Comparison of ENCODE assay signal across 26 mouse cellular contexts in the genomic region with DNA sequence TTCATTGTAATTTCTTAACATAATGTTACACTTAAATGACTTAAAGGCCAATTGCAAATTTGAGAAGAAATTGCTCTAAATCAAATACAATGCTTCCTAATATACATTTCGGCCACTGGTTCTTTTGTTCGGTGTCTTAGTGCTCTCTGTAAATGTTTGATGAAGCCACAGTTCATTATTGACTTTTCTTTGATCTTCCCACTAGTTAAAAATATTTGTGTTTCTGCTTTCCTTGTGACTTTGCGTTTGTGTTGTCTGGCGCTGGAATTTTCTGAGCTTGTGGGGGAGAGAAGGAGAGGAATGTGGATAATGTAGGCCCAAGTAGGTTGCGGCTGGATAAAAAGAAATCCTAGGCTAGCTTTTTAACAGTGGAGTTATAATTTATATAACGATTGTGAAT. TPM values are rescaled to one million over a fixed set of nuclear protein-coding genes. Genes with fewer than 3 reads are reported as not detected.
A peak's percentile ranks its signal among the peaks of the same experiment; 100 is the strongest.
DNase-seq lines count a peak whose midpoint lies in the region; ATAC-seq and TF ChIP-seq lines count a peak whose summit lies in the region.
"Had no signal": no experiment of that assay in that cellular context is flagged by ENCODE, and none has a peak within 500 bp of the region (broad histone marks: within the 10 kb centered on the region; RNA-seq: fewer than 3 reads in every experiment).

No protein-coding gene starts in this region.

- no peaks in the 10 kb centered on the region for H3K36me3 ChIP-seq in liver, embryonic 11.5 days (ENCODE audit: control insufficient read depth, insufficient read depth, low read length)
- H3K36me3 ChIP-seq: forebrain, embryonic 10.5 days; hindbrain, embryonic 10.5 days; limb, embryonic 15.5 days; midbrain, embryonic 10.5 days; neural tube, embryonic 13.5 days had no signal

- no peak for TF ChIP-seq CTCF in cerebellum, adult 2 months (IDR thresholded peaks at IDR 0.05; ENCODE audit: borderline replicate concordance, insufficient read depth, low read depth, low read length)

- H3K4me3 ChIP-seq in cerebellum, adult 2 months (replicated peaks; ENCODE audit: insufficient read depth, low read depth, low read length), result peak overlapping the region; percentile 66
- no peak overlapping the region for H3K4me3 ChIP-seq in liver, embryonic 11.5 days (ENCODE audit: low read depth, low read length)
- H3K4me3 ChIP-seq: forebrain, embryonic 10.5 days; hindbrain, embryonic 10.5 days; left cerebral cortex, adult 2 months; limb, embryonic 15.5 days; midbrain, embryonic 10.5 days; myocyte; neural tube, embryonic 13.5 days had no signal

- no peaks in the 10 kb centered on the region for H3K9me3 ChIP-seq in liver, embryonic 11.5 days (ENCODE audit: control insufficient read depth, low read length)
- H3K9me3 ChIP-seq: forebrain, embryonic 10.5 days; hindbrain, embryonic 10.5 days; limb, embryonic 15.5 days; midbrain, embryonic 10.5 days; neural tube, embryonic 13.5 days had no signal

- no peak for ATAC-seq in liver, embryonic 11.5 days (replicated peaks; ENCODE audit: low FRiP score)
- ATAC-seq: forebrain, embryonic 16.5 days; hindbrain, postnatal 0 days; lung, postnatal 0 days; midbrain, embryonic 16.5 days had no signal

- WGBS in cerebellum, adult 2 months, result 52% methylated on average over 6 of the region's 6 CpGs
- 71% methylated on average over 6 of the region's 6 CpGs for WGBS in liver, embryonic 11.5 days

- no peak overlapping the region for H3K9ac ChIP-seq in liver, embryonic 11.5 days (ENCODE audit: low read depth, low read length)
- H3K9ac ChIP-seq: limb, embryonic 15.5 days; neural tube, embryonic 13.5 days had no signal

- no peaks in the 10 kb centered on the region for H3K27me3 ChIP-seq in cerebellum, adult 2 months (ENCODE audit: control insufficient read depth, insufficient read depth, low read length)
- no peaks in the 10 kb centered on the region for H3K27me3 ChIP-seq in liver, embryonic 11.5 days (replicated peaks; ENCODE audit: control insufficient read depth, insufficient read depth, low read length)
- H3K27me3 ChIP-seq: limb, embryonic 15.5 days; neural tube, embryonic 13.5 days had no signal

- H3K4me1 ChIP-seq in cerebellum, adult 2 months (ENCODE audit: control insufficient read depth, insufficient read depth, low read length), result peaks cover 8% of the 10 kb centered on the region
- H3K4me1 ChIP-seq in liver, embryonic 11.5 days (replicated peaks; ENCODE audit: control insufficient read depth, insufficient read depth, low read length), result no peaks in the 10 kb centered on the region
- H3K4me1 ChIP-seq: forebrain, embryonic 10.5 days; hindbrain, embryonic 10.5 days; limb, embryonic 15.5 days had no signal

- H3K27ac ChIP-seq in cerebellum, adult 2 months (ENCODE audit: insufficient read depth, low read length), result peak overlapping the region; percentile 93; the same call in 1 of the 2 replicates
- H3K27ac ChIP-seq in liver, embryonic 11.5 days (ENCODE audit: low read depth, low read length), result peak overlapping the region; percentile 55; the same call in 1 of the 2 replicates
- H3K27ac ChIP-seq: forebrain, embryonic 10.5 days; hindbrain, embryonic 10.5 days; hindbrain, postnatal 0 days; left cerebral cortex, adult 2 months; limb, embryonic 15.5 days; neural tube, embryonic 13.5 days had no signal

- no peak for TF ChIP-seq POLR2A in cerebellum, adult 2 months (IDR thresholded peaks at IDR 0.05; ENCODE audit: borderline replicate concordance, insufficient read depth, low read length)

- DNase-seq in cerebellum, adult 2 months, result no peak
- DNase-seq in cerebellum, adult 9-11 months, result no peak
- DNase-seq in kidney, adult 9 months, result peak; percentile 64
- no peak for DNase-seq in kidney, adult 18-20 months
- no peak for DNase-seq in liver, embryonic 11.5 days (ENCODE audit: low spot score)
- peak; percentile 39 for DNase-seq in yolk sac, embryonic 10.5 days (ENCODE audit: low spot score)
- DNase-seq in layer of hippocampus, postnatal 10 days (ENCODE audit: low spot score in 2 of 2), result no peak
- DNase-seq: gastrocnemius, postnatal 14 days; heart, postnatal 10 days; layer of hippocampus, adult 9-11 months; left cerebral cortex, postnatal 4 days; retina, postnatal 1 day; right cerebral cortex, postnatal 25 days; thymus, postnatal 14 days had no signal

- H3K4me2 ChIP-seq in liver, embryonic 11.5 days, result no peak overlapping the region
- H3K4me2 ChIP-seq: heart, embryonic 11.5 days; limb, embryonic 15.5 days had no signal

RNA-seq across cellular contexts. Expression of a gene that starts 32.3 kb away (rescaled TPM):
- polyA plus RNA-seq in cerebellum, adult 2 months (2012; rRNA removed), result 16.6 and 17.3 TPM in 2 replicates
- polyA plus RNA-seq in liver, embryonic 11.5 days (2014; fragmentation: Nextera tagmentation; extraction: Ambion mirVana), result 87.7 and 98.8 TPM in 2 replicates
- total RNA-seq in layer of hippocampus, postnatal 10 days (2021), result 10 to 100 TPM; 16.7 to 16.8 TPM

Comparison
In these comparisons a context has a peak if more than half of its experiments do, and no peak if none do; other contexts are left out.
1. DNase-seq: peak in kidney, adult 9 months (single experiment) and yolk sac, embryonic 10.5 days (single experiment); none in cerebellum, adult 2 months (0 of 2), cerebellum, adult 9-11 months (single experiment), kidney, adult 18-20 months (single experiment), liver, embryonic 11.5 days (single experiment) and layer of hippocampus, postnatal 10 days (0 of 2).